Mouse (Mus musculus) mouse embryonic stem cell (cell line): ENCODE measurements around the gene Ints3.

ENCODE experiments used
- in situ Hi-C, 2 experiments: fragments of 300-500 bp; cut with MboI; formaldehyde crosslinking; loops; 1 replicate in 1 of 2; 3 replicates in 1 of 2; pipeline ENCODE4 v1.14.3; 2019 to 2020; ENCODE audit warnings: low sequenced_read_pairs in 2 of 2, low pct_unique_long_range_greater_than_20kb in 1 of 2, mixed read lengths in 1 of 2; ENCODE audit not compliant: unreplicated experiment in 1 of 2

Ints3 gene

DNA sequence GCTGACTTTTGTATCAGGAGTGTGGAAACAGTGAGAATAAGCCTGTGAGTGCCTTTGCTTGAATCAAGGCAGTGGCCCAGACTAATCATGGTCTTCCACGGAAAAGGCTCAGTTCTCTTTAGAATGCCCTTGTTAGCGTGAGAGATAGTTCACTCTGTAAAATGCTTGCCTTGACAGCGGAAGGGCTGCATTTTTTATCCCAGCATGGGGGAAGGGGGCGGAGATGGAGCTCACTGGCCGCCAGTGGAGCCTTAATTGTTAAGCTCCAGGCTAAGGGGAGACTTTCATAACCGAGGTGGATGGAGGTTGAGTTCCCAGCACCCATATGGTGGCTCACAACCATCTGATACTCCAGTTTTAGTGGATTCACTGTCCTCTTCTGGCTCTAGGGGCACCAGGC is 15.2 kb upstream of the Ints3 start:
- in situ Hi-C loops, result no loop called here

DNA sequence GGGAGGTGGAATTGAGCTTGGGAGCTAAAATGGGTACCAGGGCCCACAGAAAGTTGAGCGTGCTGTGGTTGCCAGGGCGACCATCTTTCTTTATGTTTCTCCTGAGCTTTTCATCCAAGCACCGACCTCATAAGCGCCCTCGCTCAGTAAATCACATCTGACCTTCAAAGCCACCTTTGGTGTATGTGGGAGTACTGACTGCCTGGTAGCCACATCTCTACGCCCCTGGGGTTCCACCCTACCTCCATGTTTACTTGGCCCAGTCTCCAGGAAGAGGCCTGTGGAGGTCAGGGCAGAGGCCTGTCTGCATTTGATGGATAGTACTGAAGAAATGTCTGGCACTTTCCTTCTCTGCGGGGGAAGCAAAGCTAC is 13.7 kb upstream of the Ints3 start:
- in situ Hi-C loops, result no loop called here

DNA sequence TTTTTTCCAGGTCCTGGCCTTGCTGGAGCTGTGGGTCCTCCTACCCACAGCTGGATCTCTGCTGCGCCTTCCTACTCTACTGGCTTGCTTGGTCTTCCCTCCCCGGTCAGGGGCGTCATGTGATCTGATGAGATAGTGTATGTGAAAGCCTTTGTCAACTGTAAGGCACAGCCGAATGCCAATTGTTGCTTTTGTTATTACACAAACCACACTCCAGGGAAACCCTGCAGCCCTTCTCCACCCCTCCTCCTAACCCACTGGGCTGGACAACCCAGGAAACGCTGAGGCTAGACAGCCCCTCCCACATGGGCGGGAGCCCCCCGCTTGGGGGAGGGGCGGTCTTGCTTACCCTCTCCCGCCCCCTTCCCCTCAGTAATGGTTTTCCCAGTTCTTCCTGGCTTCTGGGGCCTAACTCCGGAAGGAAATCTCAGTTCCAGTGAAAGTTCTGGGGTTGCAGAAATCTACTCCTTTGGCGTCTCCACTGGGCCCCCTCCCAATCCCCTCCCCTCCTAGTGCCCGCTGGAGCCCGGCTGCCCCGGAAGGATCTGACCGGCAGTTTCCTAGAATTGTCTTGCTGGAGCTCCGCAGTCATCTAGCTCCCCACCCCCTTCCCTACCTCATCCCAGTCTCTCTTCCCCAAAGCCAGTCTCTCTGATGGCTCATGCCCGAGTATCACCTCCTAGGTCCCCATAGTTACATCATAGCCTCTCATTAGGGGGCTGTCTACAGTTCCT is 13.1 kb upstream of the Ints3 start:
- in situ Hi-C loops, result no loop called here

DNA sequence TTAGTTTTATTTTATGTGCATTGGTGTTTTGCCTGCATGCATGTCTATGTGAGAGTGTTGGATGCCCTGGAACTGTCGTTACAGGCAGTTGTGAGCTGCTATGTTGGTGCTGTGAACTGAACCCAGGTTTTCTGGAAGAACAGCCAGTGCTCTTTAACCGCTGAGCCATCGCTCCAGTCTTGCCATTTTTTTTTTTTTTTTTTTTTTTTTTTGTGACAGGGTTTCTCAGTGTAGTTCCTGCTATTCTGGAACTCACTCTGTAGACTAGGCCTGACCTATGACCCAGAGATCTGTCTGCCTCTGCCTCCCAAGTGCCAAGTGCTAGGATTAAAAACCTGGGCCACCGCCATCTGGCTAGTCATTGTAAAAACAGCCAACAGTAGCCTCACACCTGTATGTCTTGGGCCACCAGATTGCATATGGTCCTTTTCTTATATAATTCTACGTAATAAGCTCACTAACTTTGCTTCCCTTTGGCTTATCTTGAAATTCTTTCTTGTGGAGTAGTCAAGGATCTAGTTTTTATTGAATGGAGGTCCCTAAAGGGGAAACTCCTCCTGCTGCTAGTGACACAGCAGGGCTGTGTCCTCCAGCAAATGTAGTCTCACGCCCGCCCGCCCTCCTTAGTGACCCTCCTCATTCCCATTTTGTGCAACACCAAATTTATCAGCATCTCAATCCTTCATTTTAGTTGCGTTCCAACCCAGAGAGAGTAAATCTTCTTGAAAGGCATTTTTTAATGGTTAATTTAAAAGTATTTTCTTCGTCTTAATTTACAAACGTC is 12.2 kb upstream of the Ints3 start:
- in situ Hi-C loops, result no loop called here

DNA sequence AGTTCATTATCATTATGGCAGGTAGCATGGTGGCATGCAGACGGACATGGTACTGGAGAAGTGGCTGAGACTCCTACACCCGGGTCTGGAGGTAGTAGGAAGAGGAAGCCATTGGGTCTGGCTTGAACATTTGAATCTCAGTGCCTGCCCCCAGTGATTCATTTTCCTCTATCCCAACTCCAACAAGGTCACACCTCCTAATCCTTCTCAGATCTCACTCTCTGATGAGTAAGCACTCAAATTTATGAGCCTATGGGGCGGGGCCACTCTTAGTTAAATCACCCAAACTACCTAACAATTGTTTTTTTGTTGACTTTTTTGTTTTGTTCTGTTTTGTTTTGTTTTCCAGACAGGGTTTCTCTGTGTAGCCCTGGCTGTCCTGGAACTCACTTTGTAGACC is 10.6 kb upstream of the Ints3 start:
- in situ Hi-C loops, result no loop called here

DNA sequence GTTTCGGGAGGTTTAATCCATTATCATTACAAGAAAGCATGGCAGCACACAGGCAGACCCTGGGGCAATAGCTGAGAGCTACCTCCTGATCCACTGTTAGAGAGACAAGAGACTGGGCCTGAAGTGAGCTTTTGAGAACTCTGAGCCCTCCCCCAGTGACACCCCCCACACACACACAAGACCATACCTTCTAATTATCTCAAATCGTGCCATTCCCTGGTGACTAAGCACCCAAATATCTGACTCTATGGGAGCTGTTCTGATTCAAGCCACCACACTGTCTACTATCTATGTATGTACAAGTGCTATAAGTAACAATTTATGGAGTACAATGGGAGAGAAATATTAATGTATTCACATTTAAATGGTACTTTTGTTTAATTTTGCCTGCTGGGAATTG is 7.3 kb upstream of the Ints3 start:
- in situ Hi-C loops, result no loop called here

DNA sequence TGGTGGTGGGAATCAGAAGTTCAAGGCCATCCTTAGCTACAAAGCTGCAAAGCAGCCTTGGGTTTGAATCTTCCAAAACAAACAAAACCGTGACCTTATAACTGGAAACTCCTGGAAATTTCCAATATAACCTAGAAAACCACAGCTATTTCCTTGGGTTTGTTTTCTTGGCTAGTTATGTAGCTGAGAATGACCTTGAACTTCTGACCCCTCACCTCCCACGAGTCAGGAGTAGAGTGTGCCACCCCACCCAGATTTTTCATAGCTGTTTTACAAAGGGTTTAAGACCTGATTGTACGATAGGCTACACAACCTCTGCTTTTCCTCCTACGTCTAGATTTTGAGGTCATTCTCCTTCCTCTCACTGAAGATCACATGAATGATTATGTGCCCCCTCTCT is 3.7 kb upstream of the Ints3 start:
- in situ Hi-C loops, result no loop called here

DNA sequence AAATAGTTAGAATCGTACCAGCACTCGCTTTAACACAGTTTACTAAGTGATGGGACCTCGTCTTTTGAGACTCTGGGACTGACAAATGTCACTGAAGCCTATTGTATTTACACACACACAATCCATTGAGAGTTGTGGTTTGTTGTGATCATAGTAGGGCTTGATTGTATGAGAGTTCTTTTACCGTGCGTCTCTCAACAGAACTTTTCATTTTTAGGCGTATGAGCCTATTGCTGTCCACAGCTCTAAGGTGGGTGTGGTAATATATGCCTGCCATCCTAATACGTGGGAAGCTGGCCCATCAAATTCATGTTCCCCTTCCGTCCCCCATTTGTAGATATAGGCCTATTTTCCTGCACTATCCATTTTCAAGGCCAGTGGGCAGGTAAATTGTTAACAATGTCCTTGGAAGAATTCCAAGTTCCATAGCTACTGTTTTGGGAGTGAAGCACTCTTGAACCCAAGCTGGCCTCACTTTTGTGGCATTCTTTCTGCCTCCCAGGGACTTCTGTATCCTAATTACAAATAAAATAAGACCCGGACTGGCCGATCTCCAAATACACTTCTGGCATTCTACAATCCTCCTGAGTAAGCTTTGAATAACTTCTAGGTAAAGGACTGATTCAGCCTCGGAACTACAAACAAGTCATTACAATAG is 780 bp upstream of the Ints3 start:
- in situ Hi-C loops, result loop anchor here in 1 of 2 experiments (5.0 kb wide), 1 partner anchor 33 kb away; the partner anchor contains the start of gene Npr1

DNA sequence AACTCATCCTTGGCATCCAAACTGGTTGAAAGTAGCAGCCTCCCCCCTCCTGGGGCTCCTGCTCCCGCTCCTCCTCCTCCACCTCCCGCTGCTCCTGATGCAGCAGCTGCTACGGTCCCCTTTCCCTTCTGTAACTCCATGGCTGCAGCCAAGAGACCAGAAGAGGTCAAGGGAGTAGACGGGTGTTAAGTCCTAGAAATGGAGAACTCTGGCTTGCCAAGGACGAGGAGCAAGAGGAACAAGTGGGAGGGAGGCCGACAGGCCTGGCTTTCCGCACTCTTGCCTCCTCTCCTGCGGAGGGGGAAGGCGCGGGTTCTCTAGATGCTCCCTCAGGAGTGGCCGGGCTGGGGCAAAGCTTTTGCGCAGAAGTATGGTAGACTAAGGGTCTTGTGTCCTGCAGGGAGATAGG is 607 bp downstream of the Ints3 start:
- in situ Hi-C loops, result loop anchor here in 1 of 2 experiments (5.0 kb wide), 1 partner anchor 34 kb away; the partner anchor contains the start of gene Npr1

DNA sequence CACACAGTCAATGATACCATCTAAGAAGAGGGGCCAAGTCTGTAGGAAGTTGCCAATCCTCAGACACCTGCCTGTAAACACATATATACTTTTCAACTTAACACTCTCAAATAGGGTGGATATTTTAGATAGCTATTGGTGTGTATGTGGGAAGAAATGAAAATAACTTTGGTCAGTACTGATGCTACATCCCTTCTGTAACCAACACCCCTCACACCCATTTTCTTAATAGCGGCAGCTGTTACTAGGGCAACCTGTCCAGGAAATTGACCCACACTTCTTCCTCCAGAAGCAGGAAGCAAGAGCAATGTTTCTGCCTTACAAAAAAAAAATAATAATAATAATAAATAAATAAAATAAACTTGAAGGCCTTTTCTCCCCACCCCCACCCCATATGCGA is 1.1 kb downstream of the Ints3 start:
- in situ Hi-C loops, result loop anchor here in 1 of 2 experiments (5.0 kb wide), 1 partner anchor 35 kb away; the partner anchor contains the start of gene Npr1

DNA sequence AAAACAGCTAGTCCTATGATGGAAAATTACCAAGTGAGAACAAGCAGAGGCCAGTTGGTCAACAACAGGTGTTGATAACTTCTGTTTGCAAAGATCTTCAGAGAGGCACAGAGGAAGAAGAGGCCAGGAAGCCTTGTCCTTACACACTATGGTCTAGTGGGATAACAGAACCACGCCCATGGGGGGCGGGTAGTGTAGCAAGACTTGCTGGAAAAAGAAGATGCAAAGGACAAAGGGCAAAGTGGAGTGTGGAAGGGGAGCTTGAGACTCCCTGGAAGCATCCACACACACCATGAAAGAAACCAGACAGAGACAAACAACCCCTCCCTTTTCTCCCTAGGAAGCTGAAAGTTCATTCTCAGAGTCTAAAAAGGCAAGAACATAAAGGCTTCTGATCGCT is 3.8 kb downstream of the Ints3 start:
- in situ Hi-C loops, result no loop called here

DNA sequence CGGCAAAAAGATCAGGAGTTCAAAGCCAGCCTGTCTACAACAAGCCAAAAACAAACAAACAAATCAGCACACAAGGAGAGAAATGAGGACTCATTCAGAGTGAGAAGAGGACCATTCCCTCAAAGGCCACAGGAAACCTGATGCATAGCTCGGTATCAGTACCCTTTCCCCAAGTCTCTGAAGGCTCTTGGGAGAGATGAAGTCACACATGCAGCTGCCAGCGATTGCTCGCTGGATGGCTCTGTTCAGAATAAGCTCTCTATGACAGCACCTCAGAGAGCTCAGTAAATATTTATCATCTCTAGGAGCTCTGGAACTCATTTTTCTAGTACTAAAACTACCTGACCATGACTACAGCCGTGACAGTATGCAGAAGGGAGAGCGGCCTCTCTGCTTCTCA is 5.2 kb downstream of the Ints3 start:
- in situ Hi-C loops, result no loop called here

DNA sequence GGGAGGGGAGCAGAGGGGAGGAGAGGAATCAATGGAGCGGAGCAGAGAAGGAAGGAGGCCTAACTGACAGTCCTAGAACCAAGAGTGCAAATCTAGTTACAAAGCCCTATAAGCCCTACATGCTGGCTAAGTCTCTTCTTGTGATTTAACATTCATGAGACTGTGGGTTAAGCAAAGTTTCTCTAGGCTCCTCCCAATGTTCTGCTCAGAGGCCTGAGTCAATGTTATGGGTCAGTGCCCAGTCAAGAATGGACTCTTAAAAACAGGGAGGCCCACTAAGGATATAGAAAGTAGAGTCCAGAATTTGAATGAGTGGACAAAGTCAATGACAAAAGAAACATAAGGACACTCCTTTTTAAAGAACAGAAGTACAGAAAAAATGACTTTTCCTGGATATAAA is 5.8 kb downstream of the Ints3 start:
- in situ Hi-C loops, result no loop called here

DNA sequence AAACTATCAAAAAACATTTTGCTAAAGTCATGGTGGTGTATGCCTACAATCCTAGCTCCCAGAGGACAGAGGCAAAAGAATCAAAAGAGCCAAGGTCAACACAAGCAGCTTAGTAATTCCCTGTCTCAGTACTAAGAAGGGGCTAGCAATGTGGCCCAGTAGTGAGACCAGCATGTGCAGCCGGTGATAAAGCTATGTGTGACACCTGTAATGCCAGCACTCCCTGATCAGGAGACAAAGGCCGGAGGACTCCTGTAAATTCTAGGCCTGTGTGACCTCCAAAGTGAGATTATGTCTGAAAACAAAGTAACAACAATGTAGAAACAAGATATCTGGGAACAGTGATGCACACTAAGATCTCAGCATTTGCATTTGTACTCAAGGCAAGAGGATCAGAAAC is 7.9 kb downstream of the Ints3 start:
- in situ Hi-C loops, result no loop called here

DNA sequence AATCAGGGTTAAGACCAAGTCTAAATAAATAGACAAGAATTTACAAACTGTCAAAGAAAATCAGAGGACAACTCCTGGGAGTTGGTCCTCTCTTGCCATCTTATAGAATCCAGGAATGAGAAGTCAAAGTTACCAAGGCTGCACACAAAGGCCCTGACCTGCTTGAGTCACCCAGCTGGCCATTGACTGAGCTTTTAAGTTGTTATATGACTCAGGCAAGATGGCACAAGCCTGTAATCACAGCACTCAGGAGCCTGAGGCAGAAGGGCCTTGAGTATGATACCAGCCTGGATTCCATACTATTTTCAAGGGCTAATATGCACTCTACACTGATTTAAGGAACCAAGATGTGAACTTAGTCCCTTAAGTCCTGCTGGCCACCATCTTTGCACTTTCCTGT is 9.9 kb downstream of the Ints3 start:
- in situ Hi-C loops, result no loop called here

DNA sequence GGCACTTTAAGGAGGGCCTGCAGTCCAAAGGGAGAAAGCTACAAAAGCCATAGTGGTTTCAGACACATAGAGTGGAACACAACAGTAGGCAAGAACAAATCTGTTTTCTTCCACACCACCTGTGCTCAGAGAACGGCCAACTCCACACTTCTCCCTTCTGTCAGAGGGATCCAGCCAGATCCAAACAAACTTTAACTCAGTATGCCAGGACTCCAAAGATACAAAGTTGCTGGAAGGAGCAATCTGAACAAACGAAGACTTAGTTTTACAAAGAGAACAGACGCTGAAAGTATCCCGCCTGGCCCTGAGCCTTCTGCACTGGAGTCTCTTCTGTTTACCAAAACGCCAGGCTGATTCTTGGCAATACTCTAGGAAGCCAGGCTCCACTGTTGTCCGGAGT is 12.7 kb downstream of the Ints3 start:
- in situ Hi-C loops, result no loop called here

DNA sequence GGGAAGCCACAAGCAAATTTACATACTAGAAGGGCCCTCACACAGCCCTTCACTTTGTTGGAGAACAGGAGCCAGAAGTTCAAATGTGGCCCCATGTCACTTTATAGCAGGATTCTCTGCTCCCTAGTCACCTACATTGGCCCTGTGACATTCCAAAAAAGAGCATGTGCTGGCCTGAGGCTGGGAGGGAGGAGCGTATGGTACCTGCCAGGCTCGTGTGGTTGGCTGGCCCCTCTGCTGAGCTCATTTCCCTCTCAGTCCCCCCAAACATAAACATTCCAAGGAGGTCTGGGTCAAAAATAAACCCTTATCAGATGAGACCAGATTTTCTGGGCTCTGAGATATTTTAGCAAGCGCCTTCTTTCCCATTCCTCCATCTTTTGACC is 20.4 kb downstream of the Ints3 start:
- in situ Hi-C loops, result loop anchor here in 1 of 2 experiments (10.0 kb wide), 1 partner anchor 52 kb away; the partner anchor contains the start of gene Npr1

DNA sequence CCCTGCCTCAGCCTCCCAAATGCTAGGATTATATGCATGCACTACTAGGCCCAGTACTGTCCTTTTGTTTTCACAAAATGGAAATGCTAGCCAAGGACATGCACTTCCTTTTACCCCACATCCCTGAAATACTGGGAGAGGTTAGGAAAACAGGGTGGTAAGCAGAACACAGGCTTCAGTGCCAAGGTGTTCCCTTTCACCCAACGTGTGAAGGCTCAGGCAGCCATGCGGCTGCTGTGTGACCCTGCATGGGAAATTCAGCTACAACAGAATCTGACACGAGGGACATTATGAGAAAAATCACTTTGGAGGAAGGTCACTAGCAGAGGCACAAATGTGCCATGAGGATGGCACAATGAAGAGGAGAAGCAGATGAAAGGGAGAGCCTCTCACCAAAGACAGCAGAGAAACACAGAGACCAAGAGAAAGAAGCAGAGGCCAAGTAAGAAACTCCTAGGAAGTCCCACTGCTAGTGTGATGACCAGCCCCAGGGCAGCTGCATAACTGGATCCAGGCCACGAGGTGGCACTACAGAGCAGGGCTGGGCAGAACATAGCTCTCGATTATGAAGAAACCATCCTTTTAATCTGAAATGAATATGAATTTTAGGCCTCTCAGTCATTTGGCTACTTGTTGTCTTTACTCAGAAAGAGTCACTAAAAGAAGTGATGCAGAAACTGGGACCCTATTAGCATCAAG is 21.0 kb downstream of the Ints3 start:
- in situ Hi-C loops, result loop anchor here in 1 of 2 experiments (10.0 kb wide), 1 partner anchor 52 kb away; the partner anchor contains the start of gene Npr1

DNA sequence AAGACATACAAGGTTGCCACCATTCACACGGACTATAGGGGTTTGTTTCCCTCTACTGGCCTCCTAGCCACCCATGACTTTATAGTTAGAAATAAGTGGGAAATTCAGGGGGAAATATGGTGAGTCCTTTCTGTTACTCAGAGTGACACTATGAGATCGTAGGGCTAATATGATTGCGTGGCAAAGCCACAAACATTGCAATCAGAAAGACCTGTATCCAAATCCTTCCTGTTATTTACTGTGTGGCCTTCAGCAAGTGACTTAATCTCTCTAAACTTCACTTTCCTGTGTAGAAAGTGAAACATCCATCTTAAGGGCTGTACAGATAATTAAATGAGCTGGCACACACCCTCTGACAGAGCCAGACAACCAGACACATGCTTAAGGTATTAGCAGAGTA is 24.7 kb downstream of the Ints3 start:
- in situ Hi-C loops, result no loop called here
